Mouse (Mus musculus): ENCODE data around the gene Dgcr6.

The Dgcr6 gene

GRCm38 (mm10) chr16:18072089-18072488 is 19.4 kb downstream of the Dgcr6 start:
- DNase-seq = no peak

DNA sequence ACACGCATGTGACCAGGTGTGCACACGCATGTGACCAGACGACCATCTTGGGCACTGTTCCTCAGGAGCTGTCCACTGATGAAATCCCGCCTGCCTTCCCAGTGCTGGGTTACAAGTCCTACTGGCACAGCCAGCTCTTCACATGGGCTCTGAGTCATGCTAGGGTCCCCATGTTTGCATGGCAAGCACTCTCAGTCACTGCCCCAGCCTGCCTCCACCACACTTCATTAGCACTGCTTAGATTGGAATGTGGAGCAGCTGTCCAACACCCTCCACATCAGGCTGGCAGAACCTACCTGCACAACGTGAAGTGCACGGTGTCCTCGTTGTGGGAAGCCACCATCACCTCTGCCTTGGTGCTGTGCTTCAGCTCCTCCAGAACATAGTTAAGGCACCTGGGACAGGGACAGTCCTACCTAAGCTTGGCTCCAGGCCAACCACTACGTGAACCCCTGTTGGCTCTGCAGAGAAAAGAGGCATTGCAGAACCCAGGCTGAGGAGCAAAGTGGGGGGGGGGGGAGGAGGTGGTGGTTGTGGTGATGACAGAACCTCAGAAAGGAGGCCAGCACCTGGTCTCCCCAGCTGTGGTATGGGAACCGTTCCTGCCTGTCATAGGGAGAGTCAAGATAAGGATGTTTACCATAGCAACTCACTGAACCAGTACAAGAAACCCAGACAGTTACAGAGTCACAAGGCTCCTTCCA is 20.8 kb downstream of the Dgcr6 start:
- no peak for DNase-seq

DNA sequence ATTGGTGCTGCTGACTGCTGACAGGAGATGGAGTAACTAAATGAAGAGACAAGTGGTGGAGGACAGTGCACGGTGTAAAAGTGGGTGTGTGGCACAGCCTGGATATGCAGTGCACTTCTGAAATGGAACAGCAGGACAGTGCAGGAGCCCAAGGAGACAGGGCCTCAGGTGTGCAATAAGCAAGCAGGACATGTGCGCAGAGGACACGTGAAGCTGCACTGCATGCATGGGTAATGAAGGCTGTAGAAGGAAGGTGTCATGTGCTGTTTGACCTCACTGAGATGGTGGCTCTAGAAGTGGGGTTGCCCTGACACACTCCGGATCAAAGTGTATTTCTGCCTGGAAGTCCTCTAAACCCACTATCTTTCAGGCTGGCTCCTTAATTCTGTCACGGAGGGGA is 22.0 kb downstream of the Dgcr6 start:
- no peak for DNase-seq

- DNase-seq = no peak
These were observed 22.5 kb downstream of the Dgcr6 start for GRCm38 (mm10) chr16:18075201-18075600.

GRCm38 (mm10) chr16:18078314-18079015 is 25.8 kb downstream of the Dgcr6 start:
- DNase-seq = no peak

DNA sequence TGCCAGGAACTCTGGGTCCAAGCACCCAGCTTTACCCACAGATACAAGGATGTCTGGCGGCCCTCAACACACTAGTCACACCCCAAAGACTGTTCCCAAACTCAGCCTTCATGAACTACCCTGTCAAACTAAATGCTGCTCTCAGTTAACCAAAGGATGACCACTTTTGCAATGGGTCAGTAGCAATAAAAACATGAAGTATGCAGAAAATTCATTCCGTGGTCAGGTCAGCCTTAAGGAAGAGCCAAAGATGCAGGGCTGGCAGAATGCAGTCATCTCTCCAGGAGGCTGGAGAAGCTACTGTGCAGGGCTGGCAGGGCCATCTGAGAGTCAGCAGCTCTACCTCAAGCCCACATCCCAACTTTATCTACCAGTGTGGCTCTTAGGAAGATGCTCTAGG is 26.6 kb downstream of the Dgcr6 start:
- no peak for DNase-seq

DNA sequence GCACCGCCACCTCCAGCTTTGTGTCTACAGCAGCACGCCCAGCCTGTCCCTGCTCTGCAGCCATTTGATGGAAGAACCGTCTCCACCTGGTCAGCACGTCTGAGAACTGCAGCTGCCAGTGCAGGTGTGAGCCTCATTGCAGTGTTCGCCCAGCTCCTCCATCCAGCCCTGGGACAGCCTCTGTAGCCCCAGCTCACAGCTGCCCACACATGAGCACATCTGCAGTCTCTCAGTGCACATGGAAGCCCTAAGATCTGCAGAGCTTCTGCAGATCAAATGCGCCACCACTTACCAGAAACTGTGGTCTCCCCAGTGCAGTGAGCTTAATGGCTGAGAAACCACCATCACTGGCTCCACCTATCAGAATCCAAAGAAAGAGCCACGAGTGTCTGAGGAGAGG is 27.5 kb downstream of the Dgcr6 start:
- no peak for DNase-seq

GRCm38 (mm10) chr16:18081149-18081827 is 28.6 kb downstream of the Dgcr6 start:
- DNase-seq = no peak

DNA sequence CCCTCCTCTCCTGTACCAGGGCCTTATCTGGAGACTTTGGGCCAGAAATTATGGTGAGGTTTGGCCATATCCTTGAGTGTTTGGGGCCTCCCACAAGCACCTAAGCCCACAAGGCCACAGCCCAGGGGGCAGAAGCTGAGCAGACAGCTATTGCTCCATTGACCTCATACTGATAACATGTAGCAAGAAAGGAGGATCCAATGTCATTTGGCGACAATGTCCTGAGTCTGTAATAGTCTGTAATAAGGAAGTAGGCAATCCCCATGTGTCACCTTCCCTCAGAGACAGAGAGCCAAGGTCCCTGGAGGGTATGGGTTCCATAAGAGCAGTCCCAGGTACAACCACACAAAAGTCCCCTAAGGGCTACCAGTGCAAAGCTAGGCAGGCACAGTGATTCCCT is 29.6 kb downstream of the Dgcr6 start:
- no peak for DNase-seq

GRCm38 (mm10) chr16:18083231-18083951 is 30.7 kb downstream of the Dgcr6 start:
- DNase-seq = peak; percentile 47 to 55

- no peak for DNase-seq
These were observed 31.6 kb downstream of the Dgcr6 start for GRCm38 (mm10) chr16:18084262-18084661.

- DNase-seq = peak in 1 of 2 experiments; percentile 37
These were observed 34.4 kb downstream of the Dgcr6 start for GRCm38 (mm10) chr16:18087101-18087500.

GRCm38 (mm10) chr16:18096348-18096747 is 43.7 kb downstream of the Dgcr6 start:
- DNase-seq = no peak

- no peak for DNase-seq
These were observed 50.2 kb downstream of the Dgcr6 start for GRCm38 (mm10) chr16:18102816-18103215.

DNA sequence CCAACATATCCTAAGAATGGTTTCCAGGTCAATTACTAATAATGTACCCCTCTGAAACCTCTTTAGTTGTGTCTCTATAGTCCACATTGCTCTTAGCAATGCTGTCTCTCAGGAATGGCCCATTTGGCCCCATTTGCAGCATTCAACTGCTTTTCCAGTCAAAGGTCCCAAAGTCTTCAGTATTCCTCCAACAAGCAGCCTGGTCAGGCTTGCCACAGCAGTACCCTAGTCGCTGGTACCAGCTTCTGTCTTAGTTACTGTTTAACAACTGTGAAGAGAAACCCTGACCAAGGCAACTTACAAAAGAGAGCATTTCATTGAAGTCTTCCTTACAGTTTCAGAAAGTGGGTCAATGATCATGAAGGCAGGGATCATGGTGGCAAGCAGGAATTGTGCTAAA is 50.7 kb downstream of the Dgcr6 start:
- no peak for DNase-seq

- DNase-seq = no peak
These were observed 51.1 kb downstream of the Dgcr6 start for GRCm38 (mm10) chr16:18103808-18104207.

GRCm38 (mm10) chr16:18108221-18108966 is 55.7 kb downstream of the Dgcr6 start:
- DNase-seq = peak; percentile 90 to 95

GRCm38 (mm10) chr16:18111042-18111441 is 58.4 kb downstream of the Dgcr6 start:
- no peak for DNase-seq

DNA sequence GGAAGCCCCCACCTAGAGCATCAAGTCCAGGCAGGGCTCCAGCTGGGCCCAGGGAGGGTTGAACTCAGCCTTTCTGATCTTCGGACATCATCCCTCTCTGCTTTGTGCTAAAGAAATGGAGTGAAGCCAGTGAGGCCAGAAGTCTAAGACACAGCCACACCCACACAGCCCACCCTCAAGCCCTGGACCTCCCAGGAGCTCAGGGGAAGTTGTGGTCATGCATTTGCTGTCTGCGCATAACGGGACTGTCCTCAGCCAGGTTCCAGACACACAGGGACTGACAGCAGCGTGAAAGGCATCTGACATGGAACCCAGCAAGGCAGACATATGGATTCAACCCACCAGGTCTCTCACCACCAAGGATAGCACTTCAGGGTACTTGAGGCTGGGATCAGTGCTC is 63.8 kb downstream of the Dgcr6 start:
- DNase-seq = no peak

GRCm38 (mm10) chr16:18118285-18118684 is 65.6 kb downstream of the Dgcr6 start:
- no peak for DNase-seq

DNA sequence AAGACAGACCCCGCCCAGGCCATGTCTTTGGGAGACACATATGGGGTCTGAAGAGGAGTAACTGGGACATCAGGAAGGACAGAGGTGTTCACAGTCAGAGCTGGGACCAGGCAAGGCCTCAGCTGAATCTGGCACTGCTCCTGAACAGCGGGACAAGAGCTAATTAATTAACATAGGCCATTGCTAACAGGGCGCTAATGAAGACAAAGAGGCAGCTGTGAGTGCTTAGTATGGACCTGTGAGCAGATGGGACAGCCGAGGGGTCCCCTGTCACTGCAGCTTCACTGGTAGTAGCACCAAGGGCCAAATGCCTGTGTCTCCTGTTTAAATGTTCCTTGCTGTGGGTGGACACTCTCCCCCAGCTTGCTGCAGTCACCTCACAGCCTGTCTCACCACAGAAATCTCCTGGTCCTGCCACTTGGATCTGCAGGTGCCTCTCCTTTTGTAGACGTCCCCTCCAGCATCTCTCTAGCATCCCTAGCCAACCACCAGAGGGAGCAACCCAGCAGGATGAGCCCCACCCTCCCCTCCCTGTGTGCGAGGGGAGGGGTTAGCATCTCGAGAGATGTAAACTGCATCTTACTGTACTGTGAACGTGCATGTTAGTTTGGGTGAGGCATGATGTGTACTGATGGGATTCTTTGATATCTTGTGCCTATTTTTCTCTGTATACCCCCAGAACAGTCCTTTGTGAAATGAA is 66.5 kb downstream of the Dgcr6 start:
- peak; percentile 74 to 75 for DNase-seq
